Mouse (Mus musculus) layer of hippocampus, adult 9-11 months (tissue): ENCODE measurements around the gene Zfp85.
A peak's percentile ranks its signal among the peaks of the same experiment; 100 is the strongest.
"Not testable (repeated sequence)": the region's sequence is repeated elsewhere in the genome, so short reads cannot be mapped to it uniquely, and the experiment has no call there.

Experiments used
- DNase-seq: peaks from one replicate; pipeline ENCODE4 v3.0.0; 2022

Gene Zfp85

GRCm38 (mm10) chr13:67754333-67755306 is at the start of gene Zfp85:
Gene Zfp85 (minus strand): TSS chr13:67755228.
- peak; percentile 52 for DNase-seq

- not testable (repeated sequence) for DNase-seq
Measured at GRCm38 (mm10) chr13:67799151-67799550, 44.1 kb upstream of the Zfp85 start.

- no peak for DNase-seq
Measured at GRCm38 (mm10) chr13:67798618-67799017, 43.6 kb upstream of the Zfp85 start.

- no peak for DNase-seq
Measured at GRCm38 (mm10) chr13:67791921-67792455, 37.0 kb upstream of the Zfp85 start.

- DNase-seq: peak; percentile 82
Measured at GRCm38 (mm10) chr13:67779265-67780221, 24.5 kb upstream of the Zfp85 start, which contains the start of gene Zfp493. Gene Zfp493 (plus strand): TSS chr13:67779693.

- DNase-seq: no peak
Measured at GRCm38 (mm10) chr13:67763031-67763768, 8.2 kb upstream of the Zfp85 start.

- no peak for DNase-seq
Measured at GRCm38 (mm10) chr13:67759966-67760365, 4.9 kb upstream of the Zfp85 start.

- no peak for DNase-seq
Measured at GRCm38 (mm10) chr13:67755761-67756160, 733 bp upstream of the Zfp85 start.

GRCm38 (mm10) chr13:67743896-67744295 is 11.1 kb downstream of the Zfp85 start:
- DNase-seq: no peak

GRCm38 (mm10) chr13:67742941-67743340 is 12.1 kb downstream of the Zfp85 start:
- no peak for DNase-seq

GRCm38 (mm10) chr13:67734391-67734790 is 20.6 kb downstream of the Zfp85 start:
- not testable (repeated sequence) for DNase-seq

- DNase-seq: peak; percentile 28
Measured at GRCm38 (mm10) chr13:67729441-67729840, 25.6 kb downstream of the Zfp85 start.

GRCm38 (mm10) chr13:67728641-67729318 is 26.2 kb downstream of the Zfp85 start, which contains the start of gene Zfp65:
Gene Zfp65 (minus strand): TSS chr13:67729173.
- DNase-seq: peak; percentile 74

- DNase-seq: no peak
Measured at GRCm38 (mm10) chr13:67728106-67728505, 26.9 kb downstream of the Zfp85 start.

- not testable (repeated sequence) for DNase-seq
Measured at GRCm38 (mm10) chr13:67725331-67725730, 29.7 kb downstream of the Zfp85 start.

- DNase-seq: peak; percentile 94
Measured at GRCm38 (mm10) chr13:67723848-67724479, 31.1 kb downstream of the Zfp85 start.
